Mouse (Mus musculus) left cerebral cortex, postnatal 10 days (tissue): Measurements from ENCODE around the gene Dvl2. TPM values are rescaled to one million over a fixed set of nuclear protein-coding genes. Genes with fewer than 3 reads are reported as not detected.
A peak's percentile ranks its signal among the peaks of the same experiment; 100 is the strongest.

Experiments used
- DNase-seq, 2 experiments: peaks; one replicate each; pipeline ENCODE4 v3.0.0; 2021 to 2022; ENCODE audit warnings: low spot score in 2 of 2, mixed read lengths in 1 of 2; ENCODE audit errors: extremely low spot score in 1 of 2
- intact Hi-C: fragments of 180-260 bp; cut with DNase I; formaldehyde crosslinking; loops from one replicate; pipeline ENCODE4 v1.15.1; 2025
- microRNA-seq: library from miRNA; unstranded; fragments of <30 nt; microRNA quantifications from one replicate; pipeline ENCODE4 v1.2.0, GENCODE M21; 2022
- total RNA-seq, 2 experiments: library from RNA; stranded (reverse); gene quantifications; 2 replicates each; pipeline ENCODE4 v1.2.3; 2021

The Dvl2 gene
- total RNA-seq, 2 experiments from 2014 or later = 27.5 to 30.3 TPM

DNA sequence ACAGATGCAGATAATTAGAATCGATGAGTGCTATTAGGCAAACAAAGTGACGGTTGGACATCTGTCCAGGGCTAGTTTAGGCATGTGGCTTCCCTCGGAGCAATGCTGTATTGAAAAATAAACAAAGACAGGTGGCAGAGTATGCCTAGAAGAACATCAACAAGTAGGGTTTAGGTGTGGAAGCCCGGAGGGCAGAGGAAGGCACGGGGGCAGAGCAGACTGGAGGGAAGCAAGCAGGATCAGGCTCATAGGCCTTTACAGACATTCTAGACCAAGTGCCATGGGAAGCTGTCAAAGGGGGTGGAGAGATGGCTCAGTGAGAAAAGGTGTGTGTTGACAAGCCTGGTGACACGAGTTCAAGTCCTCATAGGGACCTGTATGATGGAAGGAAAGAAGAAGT lies 49.0 kb downstream of the Dvl2 start:
- intact Hi-C loops = no loop called here

DNA sequence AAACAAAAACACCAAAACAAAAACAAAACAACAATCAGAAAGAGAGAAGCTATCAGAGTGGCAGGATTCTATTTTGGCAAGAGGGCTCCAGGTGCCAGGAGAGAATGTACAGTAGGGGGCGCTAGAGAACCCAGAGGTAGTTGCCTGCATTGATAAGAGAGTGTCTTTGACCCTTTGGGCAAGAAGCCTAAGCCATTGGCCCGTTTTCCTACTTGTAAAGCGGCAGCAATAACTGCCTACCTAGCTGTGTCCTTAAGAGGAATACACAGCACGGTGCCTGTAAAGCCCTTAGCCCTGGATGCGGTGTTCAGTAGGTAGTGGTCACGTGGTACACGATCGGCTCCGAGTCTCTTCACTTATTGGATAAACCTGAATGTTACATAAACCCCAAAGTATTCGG lies 49.4 kb downstream of the Dvl2 start:
- no peak for DNase-seq
- intact Hi-C loops = no loop called here

More for the DNA sequence above, 49.0 kb downstream of the Dvl2 start:
- no peak for DNase-seq

DNA sequence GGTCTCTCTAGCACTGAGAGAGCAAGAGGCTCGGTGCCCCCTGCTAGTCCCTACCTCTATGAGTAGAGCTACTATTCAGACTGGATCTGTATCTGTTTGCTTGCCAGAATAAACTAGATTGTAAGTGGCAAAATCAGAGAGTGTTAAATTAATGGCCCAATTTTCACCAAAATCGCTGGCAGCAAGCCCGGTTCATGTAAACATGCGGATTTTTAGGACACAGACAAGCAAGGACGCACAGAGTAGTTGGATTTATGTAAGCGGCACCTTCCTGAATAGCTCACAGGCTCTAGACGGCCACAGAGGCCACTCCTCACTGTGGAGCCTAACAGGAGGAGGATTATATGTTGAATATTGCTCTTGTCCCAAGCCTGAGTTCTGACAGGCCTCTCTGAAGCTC lies 52.8 kb downstream of the Dvl2 start:
- intact Hi-C loops = no loop called here
- no peak for DNase-seq

DNA sequence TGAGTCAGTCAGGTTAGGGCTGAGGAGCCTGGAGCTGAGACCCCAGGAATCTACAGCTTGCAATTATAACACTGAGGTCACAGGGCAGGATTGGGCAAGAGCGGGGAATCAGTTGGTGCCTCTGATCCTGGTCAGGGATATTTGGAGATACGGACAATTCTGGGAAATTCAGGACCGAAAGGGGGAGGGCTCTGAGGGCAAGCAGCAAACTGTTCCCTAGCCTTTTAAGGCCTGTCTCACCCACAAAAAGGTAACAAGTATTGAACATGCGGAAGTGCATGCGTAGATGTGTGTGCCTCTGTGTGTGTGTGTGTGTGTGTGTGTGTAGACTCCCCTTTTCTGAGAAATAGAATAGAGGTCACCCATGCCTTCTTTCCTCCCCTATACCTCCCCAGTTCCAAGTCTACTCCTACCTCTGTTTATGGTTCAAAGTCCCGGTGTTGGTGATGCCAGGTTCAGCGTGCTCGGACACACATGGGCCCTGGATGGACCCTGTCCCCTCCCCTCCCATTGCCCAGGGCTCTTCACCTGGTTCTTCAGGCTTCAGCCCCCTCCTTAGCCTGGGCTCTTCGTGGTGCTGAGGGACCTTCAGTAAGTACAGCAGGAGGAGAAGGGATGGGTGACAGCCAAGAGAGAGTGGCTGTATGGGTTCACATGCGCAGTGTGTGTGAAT lies 53.6 kb downstream of the Dvl2 start, which contains the start of gene Asgr1:
Gene Asgr1 (plus strand): TSS at position 188 of the 673 bp plus-strand sequence.
- no peak for DNase-seq
- intact Hi-C loops = loop anchor here (2.0 kb wide), 1 partner anchor 159 kb away; the partner anchor contains the start of gene Slc16a11

DNA sequence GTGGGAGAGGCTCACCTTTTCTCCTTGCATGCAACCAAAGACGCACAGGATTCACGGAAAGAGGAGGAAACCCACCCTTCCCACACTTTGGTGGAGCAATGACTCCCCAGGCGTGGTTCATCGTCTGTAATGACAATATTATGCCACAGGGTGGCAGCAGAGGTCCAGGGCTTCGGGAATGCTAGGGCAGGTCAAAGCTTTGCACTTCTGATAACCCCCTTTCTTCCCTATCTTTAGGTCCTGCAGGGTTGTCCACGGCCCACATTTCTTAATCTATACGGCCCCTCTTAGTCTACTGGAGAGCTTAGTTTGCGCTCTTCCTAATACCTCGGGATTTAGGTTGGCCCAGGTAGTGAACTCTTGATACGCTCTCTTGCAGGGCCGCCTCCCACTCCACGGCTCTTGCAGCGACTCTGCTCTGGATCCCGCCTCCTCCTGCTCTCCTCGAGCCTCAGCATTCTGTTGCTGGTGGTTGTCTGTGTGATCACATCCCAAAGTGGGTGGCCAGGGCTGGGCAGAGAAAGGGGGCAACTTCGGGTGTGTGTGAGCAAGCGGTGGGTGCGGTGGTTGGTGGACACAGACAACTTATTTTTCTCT lies 55.3 kb downstream of the Dvl2 start:
- intact Hi-C loops = loop anchor here (2.0 kb wide), 1 partner anchor 157 kb away; the partner anchor contains the start of gene Slc16a11
- DNase-seq = peak; percentile 68 to 72

DNA sequence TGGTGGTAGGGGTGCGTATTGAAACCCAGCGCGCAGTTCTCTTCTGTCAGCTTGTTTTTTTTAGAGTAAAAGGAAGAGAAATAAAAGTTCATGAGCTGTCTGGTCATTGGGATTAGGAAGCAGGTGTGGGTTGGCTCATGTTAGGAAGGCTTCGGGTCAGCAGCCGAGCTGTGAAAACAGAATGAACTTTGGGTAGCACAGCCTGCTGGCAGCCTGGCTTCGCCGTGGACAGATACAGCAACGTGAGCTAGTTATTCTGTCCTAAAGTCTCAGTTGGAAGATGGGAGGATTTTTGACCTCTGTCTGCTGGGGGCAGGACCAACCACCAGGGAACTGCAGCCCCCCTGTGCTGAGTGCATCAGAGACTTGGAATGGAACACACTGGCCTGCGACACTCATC lies 57.4 kb downstream of the Dvl2 start:
- intact Hi-C loops = no loop called here

DNA sequence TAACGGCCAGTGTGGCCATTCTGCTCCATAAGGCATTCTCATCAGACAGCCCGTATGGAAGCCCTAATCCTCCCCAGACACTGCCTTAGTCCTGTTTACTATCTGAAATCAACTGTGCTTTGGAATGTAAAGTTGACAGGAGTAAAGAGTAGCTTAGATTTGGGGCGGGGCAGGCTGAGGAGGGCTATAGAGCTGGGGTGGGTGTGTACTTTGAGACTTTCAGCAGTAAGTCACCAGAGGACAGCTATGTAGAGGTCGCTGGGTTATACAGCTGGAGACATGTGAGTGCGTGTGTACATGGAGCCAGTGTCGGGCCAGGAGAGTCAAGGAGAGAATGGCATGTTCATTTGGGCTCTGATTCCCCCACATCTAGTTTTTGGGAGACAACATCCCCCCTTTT lies 59.5 kb downstream of the Dvl2 start:
- intact Hi-C loops = no loop called here
- no peak for DNase-seq

More for the DNA sequence above, 57.4 kb downstream of the Dvl2 start:
- DNase-seq = no peak

Small RNA genes lying within 50 kb of the gene (microRNA-seq; reads per million reads assigned to microRNA genes)
- not detected for gene Gm44349
- gene Mir324 = 11,152 reads per million, percentile 96 among the genes with 10 or more reads in this experiment

Other genes with a start within 250 kb of the Dvl2 start
- gene Polr2a, start 242.0 kb upstream of the Dvl2 start, total RNA-seq = 10 to 100 TPM; 52.1 to 52.9 TPM
- not detected for gene Slc35g3, start 238.6 kb upstream of the Dvl2 start, total RNA-seq
- gene Zbtb4, start 234.7 kb upstream of the Dvl2 start, total RNA-seq = 10 to 100 TPM; 57.1 to 67.6 TPM
- gene Chrnb1, start 204.7 kb upstream of the Dvl2 start, total RNA-seq = 1 to 10 TPM in 1 of 2 experiments, under 1 TPM in 1; 0.95 to 1.2 TPM
- 10 to 100 TPM; 20.0 to 21.5 TPM for gene Fgf11, start 198.7 kb upstream of the Dvl2 start, total RNA-seq
- not detected for gene Tmem102, start 195.0 kb upstream of the Dvl2 start, total RNA-seq
- gene Gm39566, start 185.3 kb upstream of the Dvl2 start, total RNA-seq = not detected
- gene Spem2, start 182.1 kb upstream of the Dvl2 start, total RNA-seq = not detected
- under 1 TPM; 0.45 to 0.57 TPM for gene Spem1, start 178.4 kb upstream of the Dvl2 start, total RNA-seq
- gene Nlgn2, start 162.8 kb upstream of the Dvl2 start, total RNA-seq = 100 to 1,000 TPM; 268 to 274 TPM
- 100 to 1,000 TPM; 151 to 159 TPM for gene Tmem256, start 162.1 kb upstream of the Dvl2 start, total RNA-seq
- gene Plscr3, start 154.2 kb upstream of the Dvl2 start, total RNA-seq = 10 to 100 TPM; 28.4 to 32.2 TPM
- under 1 TPM; 0.11 to 0.14 TPM for gene Tnk1, start 141.9 kb upstream of the Dvl2 start, total RNA-seq
- gene Tmem95, start 122.6 kb upstream of the Dvl2 start, total RNA-seq = not detected
- gene Kctd11, start 119.2 kb upstream of the Dvl2 start, total RNA-seq = under 1 TPM; 0.57 to 0.62 TPM
- gene Acap1, start 105.1 kb upstream of the Dvl2 start, total RNA-seq = under 1 TPM; 0.15 to 0.26 TPM
- 1 to 10 TPM; 1.8 TPM for gene 2810408A11Rik, start 99.6 kb upstream of the Dvl2 start, total RNA-seq
- gene Neurl4, start 99.5 kb upstream of the Dvl2 start, total RNA-seq = 100 to 1,000 TPM; 126 to 129 TPM
- 10 to 100 TPM; 24.8 to 25.7 TPM for gene Gps2, start 86.7 kb upstream of the Dvl2 start, total RNA-seq
- 100 to 1,000 TPM; 525 to 535 TPM for gene Eif5a, start 78.6 kb upstream of the Dvl2 start, total RNA-seq
- 1 to 10 TPM; 9.5 TPM for gene Ybx2, start 64.8 kb upstream of the Dvl2 start, total RNA-seq
- gene Slc2a4, start 52.4 kb upstream of the Dvl2 start, total RNA-seq = 1 to 10 TPM; 1.3 to 1.4 TPM
- gene Cldn7, start 35.8 kb upstream of the Dvl2 start, total RNA-seq = not detected
- gene Ctdnep1, start 19.4 kb upstream of the Dvl2 start, total RNA-seq = 100 to 1,000 TPM; 104 to 118 TPM
- gene Elp5, start 18.1 kb upstream of the Dvl2 start, total RNA-seq = 100 to 1,000 TPM; 114 to 125 TPM
- gene Gabarap, start 9.5 kb upstream of the Dvl2 start, total RNA-seq = 100 to 1,000 TPM; 252 to 266 TPM
- 10 to 100 TPM; 35.2 to 38.6 TPM for gene Phf23, start 4.8 kb upstream of the Dvl2 start, total RNA-seq
- 10 to 100 TPM; 44.8 to 48.0 TPM for gene Acadvl, start 14.8 kb downstream of the Dvl2 start, total RNA-seq
- 100 to 1,000 TPM; 871 to 875 TPM for gene Dlg4, start 16.3 kb downstream of the Dvl2 start, total RNA-seq
- 1 to 10 TPM; 1.4 to 1.5 TPM for gene Asgr1, start 53.5 kb downstream of the Dvl2 start, total RNA-seq
- not detected for gene Asgr2, start 92.0 kb downstream of the Dvl2 start, total RNA-seq
- gene Mgl2, start 129.7 kb downstream of the Dvl2 start, total RNA-seq = under 1 TPM; 0.30 to 0.36 TPM
- gene Clec10a, start 155.6 kb downstream of the Dvl2 start, total RNA-seq = 1 to 10 TPM; 1.2 to 3.4 TPM
- 10 to 100 TPM; 33.9 to 37.1 TPM for gene Slc16a11, start 212.2 kb downstream of the Dvl2 start, total RNA-seq
- gene Slc16a13, start 220.5 kb downstream of the Dvl2 start, total RNA-seq = 10 to 100 TPM in 1 of 2 experiments, 1 to 10 TPM in 1; 8.9 to 10.6 TPM
- gene Bcl6b, start 229.2 kb downstream of the Dvl2 start, total RNA-seq = 1 to 10 TPM; 7.1 to 8.6 TPM
- gene 0610010K14Rik, start 237.3 kb downstream of the Dvl2 start, total RNA-seq = 10 to 100 TPM; 53.7 to 54.1 TPM
- 1 to 10 TPM; 6.0 to 8.7 TPM for gene Gm21988, start 239.2 kb downstream of the Dvl2 start, total RNA-seq
- 100 to 1,000 TPM; 279 to 285 TPM for gene Rnasek, start 239.2 kb downstream of the Dvl2 start, total RNA-seq